Mouse (Mus musculus): ENCODE measurements around the gene Fancd2.
A peak's percentile ranks its signal among the peaks of the same experiment; 100 is the strongest.

Fancd2 gene

DNA sequence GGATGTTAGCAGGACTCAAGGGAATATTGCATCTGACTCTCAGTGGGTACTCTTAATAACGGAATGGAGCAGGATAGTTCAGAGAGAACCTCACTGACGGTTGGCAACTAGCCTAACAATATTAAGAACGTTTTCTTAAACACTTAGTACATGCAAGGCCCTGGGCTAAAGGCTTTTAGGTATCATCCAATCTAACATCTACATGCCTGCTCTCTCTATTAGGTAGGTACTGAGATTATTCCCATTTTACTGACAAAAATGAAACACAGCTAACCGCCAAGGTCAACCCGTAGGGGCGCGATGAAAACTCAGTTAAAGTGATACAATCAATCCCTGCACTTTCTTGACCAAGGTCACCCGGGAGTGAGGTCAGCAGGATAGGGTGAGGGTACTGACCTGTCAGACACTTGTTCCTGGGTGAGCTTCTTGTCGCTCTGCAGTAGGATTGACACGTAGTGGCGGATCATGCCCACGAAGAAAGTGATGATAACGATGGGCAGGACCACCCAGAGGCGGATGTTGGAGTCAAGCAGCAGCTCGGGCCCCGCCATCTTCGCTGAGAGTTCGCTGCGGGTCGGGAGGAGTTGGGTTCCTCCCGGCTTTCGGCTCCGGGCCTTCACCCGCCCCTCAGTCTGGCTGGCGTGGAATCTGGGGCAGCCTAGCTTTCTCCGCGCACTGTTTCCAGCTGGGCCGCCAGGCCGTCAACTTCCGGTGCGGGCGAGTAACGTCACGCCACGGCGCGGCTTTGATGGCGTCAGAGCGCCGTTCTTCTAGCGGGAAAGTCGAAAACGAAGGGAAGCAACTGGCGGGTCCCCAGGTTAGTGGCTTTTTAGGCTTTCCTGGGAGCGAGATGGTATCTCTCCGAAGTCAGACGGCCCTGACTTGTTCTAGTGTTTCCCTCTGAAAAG lies at the start of gene Fancd2, which contains the start of gene Emc3:
TSS of gene Fancd2 (plus strand) at position 751 of the 908 bp plus-strand sequence.
TSS of gene Emc3 (minus strand) at position 721 of the 908 bp plus-strand sequence.
- peak; percentile 96 for DNase-seq (ENCODE audit: low read depth, low spot score)

DNA sequence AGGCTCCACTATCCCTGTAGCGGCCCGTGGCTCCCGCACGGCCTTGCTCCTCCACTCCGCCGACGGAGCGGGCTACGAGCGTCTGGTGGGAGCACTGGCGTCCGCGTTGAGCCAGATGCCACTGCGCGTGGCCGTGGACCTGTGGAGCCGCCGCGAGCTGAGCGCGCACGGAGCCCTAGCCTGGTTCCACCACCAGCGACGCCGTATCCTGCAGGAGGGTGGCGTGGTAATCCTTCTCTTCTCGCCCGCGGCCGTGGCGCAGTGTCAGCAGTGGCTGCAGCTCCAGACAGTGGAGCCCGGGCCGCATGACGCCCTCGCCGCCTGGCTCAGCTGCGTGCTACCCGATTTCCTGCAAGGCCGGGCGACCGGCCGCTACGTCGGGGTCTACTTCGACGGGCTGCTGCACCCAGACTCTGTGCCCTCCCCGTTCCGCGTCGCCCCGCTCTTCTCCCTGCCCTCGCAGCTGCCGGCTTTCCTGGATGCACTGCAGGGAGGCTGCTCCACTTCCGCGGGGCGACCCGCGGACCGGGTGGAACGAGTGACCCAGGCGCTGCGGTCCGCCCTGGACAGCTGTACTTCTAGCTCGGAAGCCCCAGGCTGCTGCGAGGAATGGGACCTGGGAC lies 48.9 kb upstream of the Fancd2 start:
- peak; percentile 76 for DNase-seq (ENCODE audit: low read depth, low spot score)

DNA sequence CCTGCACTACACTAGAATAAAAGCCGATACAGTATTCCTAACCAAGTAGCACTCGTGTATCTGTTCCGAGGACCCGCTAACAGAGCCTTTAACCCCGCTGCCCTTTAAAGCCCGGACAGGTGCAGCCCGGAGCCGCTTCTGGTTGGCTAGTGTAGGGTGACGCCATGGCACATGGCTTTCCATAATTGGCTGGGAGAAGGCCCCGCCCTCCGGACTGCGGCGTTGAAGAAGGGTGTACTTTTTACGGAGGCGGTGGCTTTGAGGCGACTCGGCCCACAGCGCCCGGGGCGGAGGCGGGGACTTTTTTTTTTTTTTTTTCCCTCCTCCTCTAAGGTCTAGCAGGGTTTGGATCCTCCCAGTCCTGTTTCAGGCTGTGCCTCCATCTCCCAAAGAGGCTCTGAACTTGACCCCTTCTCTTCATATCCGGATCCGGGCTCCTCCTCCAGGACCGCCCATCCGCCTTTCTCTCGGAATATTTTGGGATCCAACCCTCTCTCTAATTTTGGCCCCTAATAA lies 48.3 kb upstream of the Fancd2 start, which contains the start of gene Creld1:
TSS of gene Creld1 (plus strand) at position 198 of the 516 bp plus-strand sequence.
- DNase-seq (ENCODE audit: low read depth, low spot score), result peak; percentile 99

DNA sequence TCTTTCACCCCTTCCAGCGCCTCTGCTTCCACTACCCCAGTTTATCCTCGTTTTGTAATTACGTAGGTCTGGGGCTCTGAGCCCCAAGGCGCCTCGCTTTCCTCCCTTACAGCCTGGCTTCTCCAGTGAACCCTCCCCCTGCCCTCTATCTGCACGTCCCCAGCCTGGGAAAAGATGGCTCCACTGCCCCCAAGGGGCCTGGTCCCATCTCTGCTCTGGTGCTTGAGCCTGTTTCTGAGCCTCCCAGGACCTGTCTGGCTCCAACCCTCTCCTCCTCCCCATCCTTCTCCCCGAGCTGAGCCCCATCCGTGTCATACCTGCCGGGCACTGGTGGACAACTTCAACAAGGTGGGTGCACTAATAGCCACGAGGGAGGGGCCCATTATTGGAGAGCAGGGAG lies 47.8 kb upstream of the Fancd2 start:
- DNase-seq (ENCODE audit: low read depth, low spot score), result peak; percentile 61

DNA sequence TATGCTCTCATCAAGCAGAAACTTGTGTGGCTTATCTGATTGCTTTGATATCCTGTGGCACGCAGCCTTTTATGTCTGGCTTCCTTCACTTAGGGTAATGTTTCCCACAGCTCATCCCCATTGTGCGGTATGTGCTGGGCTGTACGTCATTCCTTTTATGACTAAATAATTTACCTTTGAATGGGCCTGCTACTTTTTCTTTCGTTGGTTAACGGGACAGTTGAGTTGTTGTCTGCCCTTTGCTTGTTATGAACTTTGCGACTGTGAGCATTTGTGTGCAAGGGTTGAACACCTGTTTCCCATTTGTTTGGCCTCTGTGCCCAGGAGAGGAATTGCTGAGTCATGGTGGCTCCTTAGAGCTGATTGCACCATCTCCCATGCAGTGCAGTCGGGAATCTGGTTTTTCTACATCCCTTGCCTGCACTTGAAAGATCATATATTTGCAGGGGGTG lies 44.3 kb upstream of the Fancd2 start:
- peak; percentile 66 for DNase-seq (ENCODE audit: low read depth, low spot score)

DNA sequence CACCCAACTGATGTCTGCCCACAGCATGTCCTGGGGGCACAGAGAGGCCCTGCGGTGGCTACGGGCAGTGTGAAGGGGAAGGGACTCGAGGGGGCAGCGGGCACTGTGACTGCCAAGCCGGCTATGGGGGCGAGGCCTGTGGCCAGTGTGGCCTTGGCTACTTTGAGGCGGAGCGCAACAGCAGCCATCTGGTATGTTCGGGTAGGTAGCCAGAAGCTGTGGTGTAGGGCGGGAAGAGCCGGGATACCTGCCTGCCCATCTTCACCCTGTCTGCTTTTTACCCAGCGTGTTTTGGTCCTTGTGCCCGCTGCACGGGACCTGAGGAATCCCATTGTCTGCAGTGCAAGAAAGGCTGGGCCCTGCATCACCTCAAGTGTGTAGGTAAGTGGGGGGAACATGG lies 42.1 kb upstream of the Fancd2 start:
- no peak for DNase-seq (ENCODE audit: low read depth, low spot score)

DNA sequence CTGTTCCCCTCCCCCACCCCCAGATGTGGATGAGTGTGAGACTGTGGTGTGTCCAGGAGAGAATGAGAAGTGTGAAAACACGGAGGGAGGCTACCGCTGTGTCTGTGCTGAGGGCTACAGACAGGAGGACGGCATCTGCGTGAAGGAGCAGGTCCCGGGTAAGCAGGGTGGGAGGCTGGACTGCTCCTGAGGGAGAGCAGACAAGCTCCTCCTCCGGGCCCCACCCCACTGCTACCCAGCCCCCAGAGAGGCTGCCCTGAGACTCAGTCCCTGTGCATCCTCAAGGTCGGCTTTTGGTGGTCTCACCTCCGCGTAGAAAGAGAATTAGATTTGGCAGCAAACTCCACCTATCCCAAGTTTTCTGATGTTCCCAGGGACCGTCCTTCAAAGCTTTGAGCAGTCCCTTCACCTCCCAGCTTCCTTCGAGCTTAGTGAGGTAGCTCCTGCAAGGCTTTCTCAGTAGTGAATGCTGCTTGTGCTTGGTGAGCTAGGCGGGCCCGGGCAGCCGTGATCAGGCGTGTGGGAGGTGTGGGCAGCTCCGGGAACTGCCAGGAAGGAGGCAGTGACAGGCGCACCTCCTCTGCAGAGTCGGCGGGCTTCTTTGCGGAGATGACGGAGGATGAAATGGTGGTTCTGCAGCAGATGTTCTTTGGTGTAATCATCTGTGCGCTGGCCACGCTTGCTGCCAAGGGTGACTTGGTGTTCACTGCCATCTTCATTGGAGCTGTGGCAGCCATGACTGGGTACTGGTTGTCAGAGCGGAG lies 39.2 kb upstream of the Fancd2 start:
- no peak for DNase-seq (ENCODE audit: low read depth, low spot score)

DNA sequence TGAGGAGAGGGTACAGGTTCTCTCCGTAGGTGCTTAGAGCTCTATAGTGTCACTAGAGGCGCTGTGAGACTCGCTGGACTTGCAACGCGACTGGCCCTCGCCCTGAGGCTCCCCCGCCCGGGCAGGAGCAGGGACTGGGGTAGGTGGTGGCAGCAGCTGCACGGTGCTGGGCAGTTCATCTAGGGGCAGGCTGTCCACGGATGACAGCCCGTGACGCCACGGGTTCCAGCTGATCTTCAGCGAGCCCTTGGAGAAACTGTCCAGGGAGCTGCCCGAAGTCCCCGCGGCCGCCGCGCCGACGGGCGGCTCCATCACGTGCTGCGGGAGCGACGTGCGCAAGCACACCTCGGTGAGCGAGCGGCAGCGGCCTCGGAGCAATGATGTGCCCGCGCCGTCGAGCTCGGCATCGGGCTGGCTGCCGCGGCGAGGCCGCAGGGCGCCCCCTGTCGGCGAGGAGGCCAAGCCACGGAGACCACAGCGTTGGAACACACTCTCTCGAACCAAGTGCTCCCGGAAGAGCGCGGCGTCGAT lies 37.2 kb upstream of the Fancd2 start:
- peak; percentile 96 for DNase-seq (ENCODE audit: low read depth, low spot score)

DNA sequence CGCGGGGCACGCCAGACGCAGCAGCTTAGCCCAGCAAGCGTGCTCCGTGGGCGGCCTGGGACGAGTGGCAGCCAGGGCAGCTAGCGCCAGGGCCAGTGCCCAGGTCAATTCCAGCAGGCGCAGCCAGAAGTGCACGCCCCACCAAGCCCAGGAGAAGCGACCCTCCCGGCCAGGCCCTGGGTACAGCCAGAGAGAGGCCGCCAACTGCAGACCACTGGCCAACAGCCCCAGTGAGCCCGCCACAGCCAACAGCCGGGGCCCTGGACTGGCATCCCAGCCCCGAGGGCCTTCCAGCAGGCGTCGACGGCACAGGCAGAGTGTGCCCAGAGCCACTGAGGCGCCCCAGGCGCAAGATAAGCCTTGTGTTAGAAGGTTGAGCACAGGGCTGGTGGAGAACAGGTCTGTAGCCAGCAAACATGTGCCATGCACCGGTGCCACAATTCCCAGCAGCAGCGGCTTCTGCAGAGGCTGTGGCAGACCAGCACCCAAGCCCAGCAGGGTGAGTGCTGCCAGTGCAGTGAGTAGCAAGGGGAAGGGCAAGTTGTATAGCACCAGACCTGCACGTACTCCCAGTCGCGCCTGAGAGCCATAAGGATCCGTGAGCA lies 36.3 kb upstream of the Fancd2 start:
- peak; percentile 53 for DNase-seq (ENCODE audit: low read depth, low spot score)

DNA sequence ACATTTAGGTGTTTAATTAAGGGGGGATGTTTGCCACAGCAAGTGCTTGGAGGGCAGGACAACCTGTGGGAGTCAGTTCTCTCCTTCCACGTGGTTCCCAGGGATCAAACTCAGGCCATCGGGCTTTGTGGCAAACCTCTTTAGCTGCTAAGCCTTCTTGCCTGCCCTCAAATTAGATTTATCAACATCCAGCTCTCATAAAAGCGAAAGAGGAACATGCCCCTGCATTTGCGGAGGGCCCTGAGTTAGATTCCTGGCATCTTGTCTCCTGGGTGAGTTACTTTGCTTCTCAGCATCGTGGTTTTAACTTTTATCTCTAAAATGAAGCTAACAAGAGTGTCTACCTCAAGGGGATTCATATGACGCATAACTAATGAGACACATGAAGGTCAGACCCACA lies 32.1 kb upstream of the Fancd2 start:
- DNase-seq (ENCODE audit: low read depth, low spot score), result no peak

DNA sequence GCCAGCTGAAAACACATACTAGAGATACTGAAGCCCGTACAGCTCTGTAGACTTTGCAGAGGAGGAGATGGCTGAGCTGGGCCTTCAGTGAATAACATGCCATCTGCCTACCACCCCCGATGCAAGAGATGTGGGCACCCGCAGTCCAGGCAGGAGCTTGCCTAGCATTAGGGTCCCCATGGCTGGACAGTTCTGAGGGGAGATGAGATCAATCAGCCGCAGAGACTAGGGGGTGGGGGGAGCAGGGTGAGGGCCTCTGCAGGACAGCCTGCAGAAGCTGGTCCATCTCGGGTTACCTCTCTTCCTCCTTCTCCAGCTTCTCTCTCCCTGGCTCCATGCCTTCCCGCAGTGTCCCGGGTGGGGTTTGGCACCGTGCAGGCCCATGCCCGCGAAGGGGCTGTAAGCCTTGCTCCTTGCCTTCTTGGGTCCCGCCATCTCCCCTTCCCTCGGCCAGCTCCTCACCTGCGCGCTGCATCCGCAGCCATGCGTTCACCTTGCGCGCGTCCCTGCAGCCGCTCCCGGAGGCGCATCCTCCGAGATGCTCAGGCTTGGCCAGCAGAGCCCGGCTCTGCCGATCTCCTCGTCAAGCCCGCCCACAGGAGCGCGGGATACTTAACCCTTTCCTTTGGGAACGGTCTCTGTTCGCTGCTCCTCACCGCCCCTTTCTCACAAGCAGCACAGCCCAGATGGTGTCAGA lies 29.9 kb upstream of the Fancd2 start, which contains the start of gene Prrt3:
TSS of gene Prrt3 (minus strand) at position 544 of the 697 bp plus-strand sequence.
- DNase-seq (ENCODE audit: low read depth, low spot score), result peak; percentile 84

DNA sequence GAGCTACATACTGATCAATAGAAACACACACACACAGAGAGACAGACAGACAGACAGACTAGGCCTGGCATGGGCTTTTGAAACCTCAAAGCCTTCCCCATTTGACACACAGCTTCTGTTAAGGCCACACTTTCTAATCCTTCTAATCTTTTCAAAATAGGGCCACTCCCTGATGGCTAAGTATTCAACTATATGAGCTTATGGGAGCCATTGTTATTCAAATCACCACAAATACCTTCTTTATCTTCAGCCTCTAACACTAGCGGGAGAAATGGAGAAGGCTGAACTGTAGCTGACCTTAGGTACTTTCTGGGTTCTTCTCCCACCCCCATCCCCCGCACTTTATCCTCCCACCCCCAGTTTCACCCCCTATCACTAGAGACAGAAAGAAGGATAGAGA lies 28.7 kb upstream of the Fancd2 start:
- peak; percentile 84 for DNase-seq (ENCODE audit: low read depth, low spot score)

DNA sequence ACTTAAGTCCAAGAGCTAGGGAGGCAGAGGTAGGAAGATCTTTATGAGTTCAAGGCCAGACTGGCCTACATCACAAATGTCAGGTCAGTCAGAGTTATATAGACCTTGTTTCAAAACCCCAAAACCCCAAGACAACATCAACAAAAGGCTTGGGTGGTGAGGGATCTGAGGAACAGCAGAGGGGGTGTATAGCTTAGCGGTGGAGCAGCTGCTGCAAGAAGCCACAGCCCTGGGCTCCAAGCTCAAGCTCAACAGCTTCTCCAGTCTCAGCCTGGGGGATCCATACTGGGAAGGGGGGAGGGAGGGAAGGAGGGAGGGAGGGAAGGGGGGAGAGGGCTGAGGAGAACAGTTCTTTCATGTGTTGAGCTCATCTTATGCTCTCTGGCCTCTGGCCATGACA lies 25.8 kb upstream of the Fancd2 start:
- DNase-seq (ENCODE audit: low read depth, low spot score), result no peak

DNA sequence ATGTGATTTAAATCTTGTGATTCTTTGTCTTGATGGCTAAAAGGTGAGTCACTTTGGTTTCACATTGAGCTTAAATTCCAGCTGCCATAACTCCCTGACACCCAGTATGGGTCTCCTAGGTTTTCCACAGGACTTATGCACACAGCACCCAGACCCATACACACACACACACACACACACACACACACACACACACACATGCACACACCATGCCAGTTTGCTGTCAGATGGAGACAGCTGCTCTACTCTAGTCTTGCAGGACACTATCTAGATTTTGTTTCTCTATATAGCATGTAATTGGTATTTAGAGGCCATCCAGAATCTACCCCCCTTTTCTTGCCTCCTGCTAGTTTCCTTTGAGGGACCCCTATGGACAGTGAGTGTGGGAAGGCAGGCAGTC lies 24.4 kb upstream of the Fancd2 start:
- no peak for DNase-seq (ENCODE audit: low read depth, low spot score)

DNA sequence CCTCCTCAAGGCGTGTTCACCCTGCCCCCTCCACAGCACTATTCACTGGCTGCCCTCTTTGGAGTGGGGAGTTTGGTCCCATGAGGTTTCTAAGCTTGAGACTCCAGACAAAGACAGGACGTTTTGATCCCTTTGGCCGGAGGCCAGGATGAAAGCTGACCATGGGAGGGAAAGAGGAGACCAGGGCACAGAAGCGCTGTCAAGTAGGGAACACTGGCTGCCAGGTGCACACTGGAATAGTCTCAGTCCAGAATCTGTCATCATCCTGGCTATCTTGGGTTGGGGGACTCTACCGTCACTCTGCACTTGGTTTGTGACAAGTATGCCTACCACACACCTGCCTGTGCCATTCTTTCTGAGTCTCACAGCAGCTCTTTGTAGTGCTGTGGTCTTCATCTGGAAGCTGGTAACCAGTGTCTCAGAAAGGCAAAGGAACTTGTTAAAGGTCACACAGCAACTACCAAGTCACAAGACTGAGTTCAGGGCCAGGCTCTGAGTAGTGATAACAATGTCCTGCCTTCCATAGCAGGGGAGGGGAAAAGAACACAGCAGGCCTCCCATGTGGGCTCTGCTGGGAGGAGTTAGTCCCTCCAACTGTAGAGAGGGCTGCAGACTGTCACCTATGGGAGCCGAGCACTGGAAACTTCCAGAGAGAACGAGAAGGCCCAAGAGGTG lies 23.1 kb upstream of the Fancd2 start:
- DNase-seq (ENCODE audit: low read depth, low spot score), result peak; percentile 78

DNA sequence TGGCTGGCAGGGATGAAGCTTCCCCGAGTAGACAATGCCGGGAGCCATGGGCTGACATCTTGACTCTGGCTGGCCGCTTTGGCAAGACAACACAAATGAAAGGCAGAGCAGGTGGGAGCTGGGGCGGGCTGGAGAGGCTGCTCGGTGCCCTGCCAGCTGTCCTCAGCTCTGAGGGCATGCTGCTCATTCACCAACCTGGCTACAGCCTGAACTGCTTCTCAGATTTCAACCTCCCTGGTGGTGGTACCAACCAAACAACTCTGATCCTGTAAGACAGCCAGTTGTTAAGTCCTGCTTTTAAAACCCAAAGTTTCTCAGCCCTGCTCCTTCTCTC lies 22.6 kb upstream of the Fancd2 start:
- no peak for DNase-seq (ENCODE audit: low read depth, low spot score)

DNA sequence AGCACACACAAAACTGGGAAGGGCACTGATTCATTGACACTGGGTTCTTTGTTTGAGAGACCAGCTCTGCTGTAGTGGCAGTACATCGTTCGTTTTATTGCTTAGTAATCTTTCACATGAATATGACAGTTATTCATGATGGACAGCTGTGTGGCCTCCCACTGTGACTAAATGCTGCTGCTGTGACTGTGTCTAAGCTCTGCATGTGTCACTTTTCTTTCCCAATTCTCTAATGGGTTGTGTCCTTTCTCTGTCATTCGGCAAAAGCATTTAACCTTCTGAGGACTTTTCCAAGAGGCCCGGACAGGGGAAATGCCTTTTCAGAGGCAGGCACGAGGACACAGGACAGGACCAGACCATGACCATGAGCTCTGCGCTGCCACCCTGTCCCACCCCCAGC lies 17.5 kb upstream of the Fancd2 start:
- DNase-seq (ENCODE audit: low read depth, low spot score), result no peak

DNA sequence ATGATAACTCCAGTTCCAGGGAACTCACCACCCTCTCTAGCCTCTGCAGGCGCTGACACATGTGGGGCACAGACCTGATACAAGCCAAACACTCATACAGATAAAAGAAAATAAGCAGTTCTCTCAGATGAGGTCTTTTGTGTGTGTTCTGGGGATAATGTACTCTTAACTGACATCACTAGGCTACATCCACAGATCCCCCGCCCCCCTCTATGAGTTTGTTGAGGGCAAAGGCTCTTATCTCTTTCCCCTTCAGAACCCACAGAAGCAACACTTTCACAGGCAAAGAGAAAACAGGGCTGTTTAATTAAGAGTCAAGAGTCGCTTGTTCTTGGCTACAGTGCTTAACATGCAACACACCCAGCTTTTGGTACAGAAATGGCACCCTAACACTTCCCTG lies 16.9 kb upstream of the Fancd2 start:
- DNase-seq (ENCODE audit: low read depth, low spot score), result no peak

DNA sequence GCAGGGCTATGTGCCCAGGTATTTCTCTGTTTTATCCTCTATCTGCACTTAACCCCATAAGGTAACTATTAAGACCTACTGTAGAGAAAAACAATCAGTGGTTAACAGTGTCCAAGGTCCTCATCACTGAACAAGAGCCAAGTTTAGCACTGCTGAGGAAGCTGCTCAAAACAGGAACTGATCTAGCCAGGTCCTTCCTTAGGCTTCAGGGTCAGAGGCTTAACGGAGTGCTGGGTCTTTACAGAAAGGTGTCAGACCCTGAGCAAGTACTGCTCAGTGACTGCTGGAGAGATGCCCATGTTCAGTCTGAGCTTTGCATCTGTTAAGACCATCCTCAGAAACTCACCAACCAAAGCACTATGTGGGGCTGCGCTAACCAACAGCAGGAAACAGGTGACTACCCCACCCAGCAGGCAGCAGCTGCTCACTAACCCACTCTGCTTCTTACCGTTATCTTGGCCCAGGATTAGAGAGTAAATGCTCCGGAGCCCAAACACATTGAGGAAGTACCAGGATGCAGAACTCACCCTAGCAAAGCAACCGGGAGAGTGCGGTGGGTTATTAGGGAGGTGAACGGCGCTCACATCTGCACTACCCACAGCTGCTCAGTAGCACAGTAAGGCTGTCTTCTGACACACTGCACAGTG lies 13.9 kb upstream of the Fancd2 start:
- no peak for DNase-seq (ENCODE audit: low read depth, low spot score)

Data from ZHBTc4 (cell line).